Mouse (Mus musculus) kidney, embryonic 14.5 days (tissue): ENCODE measurements around the gene Ifna16. TPM values are rescaled to one million over a fixed set of nuclear protein-coding genes. Genes with fewer than 3 reads are reported as not detected.

Experiments
- polyA plus RNA-seq: library from polyadenylated mRNA; unstranded; fragments of >200 nt; fragmentation: Nextera tagmentation; extraction: Ambion mirVana; gene quantifications from 2 replicates; pipeline ENCODE4 v1.2.1, GENCODE M21; 2014

The Ifna16 gene
- polyA plus RNA-seq, 1 experiment from 2014 or later = not detected

Other genes with a start within 250 kb of the Ifna16 start
- 20.8 and 20.9 TPM in 2 replicates for gene Hacd4, start 238.0 kb downstream of the Ifna16 start, polyA plus RNA-seq
- not detected in 2 replicates for gene Ifnb1, start 154.2 kb downstream of the Ifna16 start, polyA plus RNA-seq
- not detected in 2 replicates for gene Ifna15, start 118.7 kb downstream of the Ifna16 start, polyA plus RNA-seq
- gene Ifna14, start 105.1 kb downstream of the Ifna16 start, polyA plus RNA-seq = not detected in 2 replicates
- gene Ifna9, start 84.5 kb downstream of the Ifna16 start, polyA plus RNA-seq = not detected in 2 replicates
- not detected in 2 replicates for gene Ifna12, start 73.5 kb downstream of the Ifna16 start, polyA plus RNA-seq
- not detected in 2 replicates for gene C87499, start 42.5 kb downstream of the Ifna16 start, polyA plus RNA-seq
- gene Ifna13, start 32.5 kb downstream of the Ifna16 start, polyA plus RNA-seq = not detected in 2 replicates
- not detected in 2 replicates for gene Ifna2, start 7.0 kb upstream of the Ifna16 start, polyA plus RNA-seq
- not detected in 2 replicates for gene Ifnab, start 14.4 kb upstream of the Ifna16 start, polyA plus RNA-seq
- 0.31 and 0.81 TPM in 2 replicates for gene Gm26566, start 44.9 kb upstream of the Ifna16 start, polyA plus RNA-seq
- 86.2 and 120 TPM in 2 replicates for gene Klhl9, start 45.5 kb upstream of the Ifna16 start, polyA plus RNA-seq
- not detected in 2 replicates for gene Gm13271, start 77.9 kb upstream of the Ifna16 start, polyA plus RNA-seq
- gene Gm13283, start 83.2 kb upstream of the Ifna16 start, polyA plus RNA-seq = 0.30 and 0.47 TPM in 2 replicates
- gene Gm13290, start 96.9 kb upstream of the Ifna16 start, polyA plus RNA-seq = 0.51 and 0.92 TPM in 2 replicates
- not detected in 2 replicates for gene Gm13289, start 100.0 kb upstream of the Ifna16 start, polyA plus RNA-seq
- gene Gm13272, start 102.9 kb upstream of the Ifna16 start, polyA plus RNA-seq = not detected in 2 replicates
- 0.19 TPM in 1 of 2 replicates, not detected in the other for gene Ifnz, start 105.2 kb upstream of the Ifna16 start, polyA plus RNA-seq
- gene Gm13276, start 108.8 kb upstream of the Ifna16 start, polyA plus RNA-seq = not detected in 2 replicates
- not detected in 2 replicates for gene Gm13277, start 111.7 kb upstream of the Ifna16 start, polyA plus RNA-seq
- gene Gm13278, start 114.6 kb upstream of the Ifna16 start, polyA plus RNA-seq = not detected in 2 replicates
- gene Gm13275, start 117.6 kb upstream of the Ifna16 start, polyA plus RNA-seq = not detected in 2 replicates
- gene Gm13279, start 120.5 kb upstream of the Ifna16 start, polyA plus RNA-seq = not detected in 2 replicates
- 0.19 and 0.69 TPM in 2 replicates for gene Gm13285, start 122.7 kb upstream of the Ifna16 start, polyA plus RNA-seq
- not detected in 2 replicates for gene Gm13287, start 126.3 kb upstream of the Ifna16 start, polyA plus RNA-seq
- gene Gm13288, start 128.6 kb upstream of the Ifna16 start, polyA plus RNA-seq = not detected in 2 replicates
- not detected in 2 replicates for gene Ifna7, start 139.3 kb upstream of the Ifna16 start, polyA plus RNA-seq
- not detected in 2 replicates for gene Ifna11, start 143.0 kb upstream of the Ifna16 start, polyA plus RNA-seq
- not detected in 2 replicates for gene Ifna6, start 150.5 kb upstream of the Ifna16 start, polyA plus RNA-seq
- gene Ifna5, start 158.6 kb upstream of the Ifna16 start, polyA plus RNA-seq = not detected in 2 replicates
- gene Ifna4, start 164.9 kb upstream of the Ifna16 start, polyA plus RNA-seq = not detected in 2 replicates
- not detected in 2 replicates for gene Ifna1, start 173.2 kb upstream of the Ifna16 start, polyA plus RNA-seq
- gene Ifne, start 203.3 kb upstream of the Ifna16 start, polyA plus RNA-seq = not detected in 2 replicates